Mouse (Mus musculus): Measurements from ENCODE around the gene Cacna2d2. TPM values are rescaled to one million over a fixed set of nuclear protein-coding genes. Genes with fewer than 3 reads are reported as not detected.

Cacna2d2 gene
- polyA plus RNA-seq, 1 experiment from 2014 or later, result 0.77 TPM

DNA sequence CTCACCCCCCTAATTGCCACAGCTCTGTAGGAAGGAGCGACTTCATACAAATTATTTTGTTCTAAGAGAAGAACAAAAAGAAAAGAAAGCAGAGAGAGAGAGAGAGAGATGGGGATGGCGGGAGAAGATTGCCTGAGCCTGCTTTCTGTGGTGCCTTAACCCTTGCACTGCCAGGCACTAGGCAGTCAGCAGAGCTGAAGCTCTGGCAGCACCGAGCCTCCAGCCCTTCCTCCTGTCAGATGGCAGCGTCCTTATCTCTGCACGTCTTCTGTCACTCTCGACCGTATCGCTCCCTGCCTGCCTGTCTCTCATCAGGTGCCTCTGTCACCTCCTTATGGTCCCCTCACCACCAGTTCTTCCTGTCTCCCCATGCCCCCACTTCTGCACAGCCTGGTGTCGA, 64.7 kb downstream of the Cacna2d2 start:
- no peaks in the 10 kb centered on the region for H3K4me1 ChIP-seq (ENCODE audit: control insufficient read depth, insufficient read depth, low read length)
- no peak overlapping the region for H3K27ac ChIP-seq (ENCODE audit: low read length)
- no peaks in the 10 kb centered on the region for H3K27me3 ChIP-seq (replicated peaks; ENCODE audit: control insufficient read depth, insufficient read depth, low read length)
- no peak for ATAC-seq
- H3K9me3 ChIP-seq (ENCODE audit: control insufficient read depth, low read length), result no peaks in the 10 kb centered on the region
- no peak overlapping the region for H3K9ac ChIP-seq (ENCODE audit: low read depth, low read length)
- H3K4me2 ChIP-seq (ENCODE audit: low read depth, low read length), result no peak overlapping the region
- whole genome bisulfite sequencing, result 30% methylated on average over 9 of the region's 9 CpGs
- no peak overlapping the region for H3K4me3 ChIP-seq (ENCODE audit: low read length)
- H3K36me3 ChIP-seq (ENCODE audit: control insufficient read depth, insufficient read depth, low read length), result no peaks in the 10 kb centered on the region

DNA sequence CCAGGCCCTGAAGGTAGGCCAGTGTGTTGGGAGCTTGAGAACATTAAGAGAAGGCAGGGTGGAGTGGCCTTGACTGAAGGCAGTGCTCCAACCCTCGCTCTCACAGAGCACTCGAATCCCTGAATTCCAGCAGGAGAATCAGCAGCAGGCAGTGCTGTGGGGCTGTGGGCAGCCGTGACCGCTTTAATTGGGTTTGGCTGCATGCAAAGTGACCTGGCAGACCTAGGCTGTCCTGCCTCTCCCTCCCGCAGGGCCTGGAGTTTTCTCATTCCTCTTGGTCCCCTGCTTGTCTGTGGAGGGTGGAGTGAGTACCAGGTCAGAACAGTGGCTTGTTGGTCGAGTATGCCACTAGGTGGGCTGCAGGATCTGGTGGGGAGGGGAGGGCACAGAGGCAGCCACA, 66.2 kb downstream of the Cacna2d2 start:
- Histone ChIP-seq H3K4me1 (ENCODE audit: control insufficient read depth, insufficient read depth, low read length) (no peaks in the 10 kb centered on the region), H3K27ac (ENCODE audit: low read length) (no peak overlapping the region), H3K9me3 (ENCODE audit: control insufficient read depth, low read length) (no peaks in the 10 kb centered on the region), H3K36me3 (ENCODE audit: control insufficient read depth, insufficient read depth, low read length) (no peaks in the 10 kb centered on the region), H3K4me2 (ENCODE audit: low read depth, low read length) (no peak overlapping the region), H3K4me3 (ENCODE audit: low read length) (no peak overlapping the region), H3K27me3 (replicated peaks; ENCODE audit: control insufficient read depth, insufficient read depth, low read length) (no peaks in the 10 kb centered on the region), H3K9ac (ENCODE audit: low read depth, low read length) (no peak overlapping the region)
- WGBS, result 43% methylated on average over 6 of the region's 6 CpGs
- ATAC-seq, result no peak

DNA sequence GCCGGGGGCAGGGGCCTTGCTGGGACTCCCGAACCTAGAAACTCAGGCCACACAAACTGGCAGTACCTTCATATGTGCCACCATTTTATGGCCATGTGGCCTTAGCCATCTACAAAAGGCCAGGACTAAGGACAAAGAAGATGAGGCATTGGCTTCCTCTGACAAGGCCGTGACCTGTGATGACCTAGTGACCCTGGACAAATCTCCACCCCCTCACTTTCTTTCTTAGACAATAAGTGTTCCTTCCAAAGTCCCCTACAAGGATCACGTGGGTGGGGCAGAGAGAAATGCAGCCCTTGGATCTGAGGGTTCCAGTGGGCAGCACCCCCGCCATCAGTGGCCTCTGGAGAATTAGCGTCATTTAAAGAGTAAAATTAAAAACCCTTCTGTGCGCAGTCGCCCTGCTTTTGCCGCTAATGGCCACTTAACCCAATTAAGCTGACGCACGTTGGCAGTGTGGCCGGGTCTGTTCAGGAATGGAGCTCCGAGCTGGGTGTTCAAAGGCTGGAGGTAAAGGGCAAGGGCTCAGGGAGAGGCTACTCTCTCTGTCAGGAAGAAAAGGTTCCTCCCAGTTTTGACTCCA, 69.9 kb downstream of the Cacna2d2 start:
- no peak for ATAC-seq
- Histone ChIP-seq H3K4me1 (ENCODE audit: control insufficient read depth, insufficient read depth, low read length) (no peaks in the 10 kb centered on the region), H3K27me3 (replicated peaks; ENCODE audit: control insufficient read depth, insufficient read depth, low read length) (no peaks in the 10 kb centered on the region), H3K36me3 (ENCODE audit: control insufficient read depth, insufficient read depth, low read length) (no peaks in the 10 kb centered on the region), H3K27ac (ENCODE audit: low read length) (no peak overlapping the region), H3K9me3 (ENCODE audit: control insufficient read depth, low read length) (no peaks in the 10 kb centered on the region), H3K4me3 (ENCODE audit: low read length) (no peak overlapping the region), H3K9ac (ENCODE audit: low read depth, low read length) (no peak overlapping the region), H3K4me2 (ENCODE audit: low read depth, low read length) (no peak overlapping the region)
- WGBS, result 70% methylated on average over 13 of the region's 13 CpGs

- ATAC-seq, result no peak
- no peak overlapping the region for H3K27ac ChIP-seq (ENCODE audit: low read length)
Measured at GRCm38 (mm10) chr9:107470427-107470826, 71.0 kb downstream of the Cacna2d2 start.

DNA sequence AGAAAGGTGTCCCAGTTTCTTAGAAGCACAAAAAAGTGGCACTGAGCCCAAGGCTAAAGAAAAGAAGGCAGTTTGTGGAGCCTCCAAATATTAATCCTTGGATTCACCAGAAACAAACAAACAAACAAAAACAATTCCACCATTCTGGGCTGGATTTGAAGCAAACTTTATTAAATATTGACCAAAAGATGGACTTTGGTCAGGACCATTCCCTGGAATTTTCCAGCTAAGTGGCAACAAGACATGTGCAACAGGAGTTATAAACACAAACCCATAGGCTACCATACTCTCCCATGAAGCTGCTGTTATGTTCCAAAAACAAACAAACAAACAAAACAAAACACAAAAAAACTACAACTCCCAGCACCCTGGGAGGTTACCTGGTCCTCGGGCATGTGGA, 74.6 kb downstream of the Cacna2d2 start:
- H3K4me3 ChIP-seq (ENCODE audit: low read length), result no peak overlapping the region
- no peaks in the 10 kb centered on the region for H3K27me3 ChIP-seq (replicated peaks; ENCODE audit: control insufficient read depth, insufficient read depth, low read length)
- H3K4me2 ChIP-seq (ENCODE audit: low read depth, low read length), result no peak overlapping the region
- no peak for ATAC-seq
- no peaks in the 10 kb centered on the region for H3K9me3 ChIP-seq (ENCODE audit: control insufficient read depth, low read length)
- H3K36me3 ChIP-seq (ENCODE audit: control insufficient read depth, insufficient read depth, low read length), result no peaks in the 10 kb centered on the region
- H3K9ac ChIP-seq (ENCODE audit: low read depth, low read length), result no peak overlapping the region
- 68% methylated on average over 1 of the region's 1 CpGs for WGBS
- no peak overlapping the region for H3K27ac ChIP-seq (ENCODE audit: low read length)
- no peaks in the 10 kb centered on the region for H3K4me1 ChIP-seq (ENCODE audit: control insufficient read depth, insufficient read depth, low read length)

More at GRCm38 (mm10) chr9:107470427-107470826, 71.0 kb downstream of the Cacna2d2 start:
- Histone ChIP-seq H3K4me2 (ENCODE audit: low read depth, low read length) (no peak overlapping the region), H3K9me3 (ENCODE audit: control insufficient read depth, low read length) (no peaks in the 10 kb centered on the region), H3K4me3 (ENCODE audit: low read length) (no peak overlapping the region), H3K9ac (ENCODE audit: low read depth, low read length) (no peak overlapping the region), H3K4me1 (ENCODE audit: control insufficient read depth, insufficient read depth, low read length) (no peaks in the 10 kb centered on the region), H3K27me3 (replicated peaks; ENCODE audit: control insufficient read depth, insufficient read depth, low read length) (no peaks in the 10 kb centered on the region), H3K36me3 (ENCODE audit: control insufficient read depth, insufficient read depth, low read length) (no peaks in the 10 kb centered on the region)
- 68% methylated on average over 15 of the region's 15 CpGs for WGBS

GRCm38 (mm10) chr9:107478979-107479378, 79.6 kb downstream of the Cacna2d2 start:
- H3K4me2 ChIP-seq (ENCODE audit: low read depth, low read length), result no peak overlapping the region

GRCm38 (mm10) chr9:107479593-107479992, 80.2 kb downstream of the Cacna2d2 start:
- no peak overlapping the region for H3K27ac ChIP-seq (ENCODE audit: low read length)
- H3K4me2 ChIP-seq (ENCODE audit: low read depth, low read length), result no peak overlapping the region
- ATAC-seq, result no peak

More at GRCm38 (mm10) chr9:107478979-107479378, 79.6 kb downstream of the Cacna2d2 start:
- Histone ChIP-seq H3K27me3 (replicated peaks; ENCODE audit: control insufficient read depth, insufficient read depth, low read length) (no peaks in the 10 kb centered on the region), H3K9ac (ENCODE audit: low read depth, low read length) (no peak overlapping the region), H3K4me3 (ENCODE audit: low read length) (no peak overlapping the region), H3K36me3 (ENCODE audit: control insufficient read depth, insufficient read depth, low read length) (no peaks in the 10 kb centered on the region), H3K4me1 (ENCODE audit: control insufficient read depth, insufficient read depth, low read length) (no peaks in the 10 kb centered on the region), H3K9me3 (ENCODE audit: control insufficient read depth, low read length) (no peaks in the 10 kb centered on the region), H3K27ac (ENCODE audit: low read length) (no peak overlapping the region)
- no peak for ATAC-seq
- 43% methylated on average over 5 of the region's 5 CpGs for WGBS

GRCm38 (mm10) chr9:107480477-107481069, 81.2 kb downstream of the Cacna2d2 start:
- Histone ChIP-seq H3K4me2 (ENCODE audit: low read depth, low read length) (no peak overlapping the region), H3K9me3 (ENCODE audit: control insufficient read depth, low read length) (no peaks in the 10 kb centered on the region), H3K4me3 (ENCODE audit: low read length) (no peak overlapping the region), H3K36me3 (ENCODE audit: control insufficient read depth, insufficient read depth, low read length) (no peaks in the 10 kb centered on the region), H3K9ac (ENCODE audit: low read depth, low read length) (no peak overlapping the region), H3K4me1 (ENCODE audit: control insufficient read depth, insufficient read depth, low read length) (no peaks in the 10 kb centered on the region), H3K27ac (ENCODE audit: low read length) (no peak overlapping the region), H3K27me3 (replicated peaks; ENCODE audit: control insufficient read depth, insufficient read depth, low read length) (no peaks in the 10 kb centered on the region)
- 17% methylated on average over 9 of the region's 9 CpGs for WGBS
- ATAC-seq, result no peak

More at GRCm38 (mm10) chr9:107479593-107479992, 80.2 kb downstream of the Cacna2d2 start:
- no peak overlapping the region for H3K9ac ChIP-seq (ENCODE audit: low read depth, low read length)
- WGBS, result 16% methylated on average over 14 of the region's 14 CpGs
- no peaks in the 10 kb centered on the region for H3K27me3 ChIP-seq (replicated peaks; ENCODE audit: control insufficient read depth, insufficient read depth, low read length)
- no peak overlapping the region for H3K4me3 ChIP-seq (ENCODE audit: low read length)
- H3K36me3 ChIP-seq (ENCODE audit: control insufficient read depth, insufficient read depth, low read length), result no peaks in the 10 kb centered on the region
- no peaks in the 10 kb centered on the region for H3K4me1 ChIP-seq (ENCODE audit: control insufficient read depth, insufficient read depth, low read length)
- H3K9me3 ChIP-seq (ENCODE audit: control insufficient read depth, low read length), result no peaks in the 10 kb centered on the region

DNA sequence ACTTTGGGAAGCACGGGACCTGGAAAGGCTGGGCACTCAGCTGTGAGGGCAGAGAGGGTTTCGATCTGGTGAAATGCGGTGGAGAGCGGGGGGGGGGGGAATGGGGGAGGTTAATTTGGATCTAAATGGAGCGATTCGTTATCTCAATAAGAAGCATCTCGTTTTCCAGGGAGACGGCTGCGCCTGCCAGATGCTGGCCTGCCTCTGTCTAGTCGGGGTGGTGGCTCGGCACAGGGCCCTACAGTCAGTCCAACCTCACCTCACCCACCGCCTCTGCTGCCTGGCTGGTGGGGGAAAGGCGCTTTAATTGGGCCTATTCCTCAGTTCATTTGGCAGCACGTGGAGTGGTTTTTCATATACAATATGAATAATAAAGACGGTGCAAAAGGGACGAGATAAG, 81.9 kb downstream of the Cacna2d2 start:
- Histone ChIP-seq H3K4me1 (ENCODE audit: control insufficient read depth, insufficient read depth, low read length) (no peaks in the 10 kb centered on the region), H3K4me2 (ENCODE audit: low read depth, low read length) (no peak overlapping the region), H3K9ac (ENCODE audit: low read depth, low read length) (no peak overlapping the region), H3K4me3 (ENCODE audit: low read length) (no peak overlapping the region), H3K9me3 (ENCODE audit: control insufficient read depth, low read length) (no peaks in the 10 kb centered on the region), H3K36me3 (ENCODE audit: control insufficient read depth, insufficient read depth, low read length) (no peaks in the 10 kb centered on the region), H3K27me3 (replicated peaks; ENCODE audit: control insufficient read depth, insufficient read depth, low read length) (no peaks in the 10 kb centered on the region), H3K27ac (ENCODE audit: low read length) (no peak overlapping the region)
- WGBS, result 42% methylated on average over 16 of the region's 16 CpGs
- no peak for ATAC-seq

- WGBS, result 88% methylated on average over 9 of the region's 9 CpGs
- no peak for ATAC-seq
- Histone ChIP-seq H3K4me1 (ENCODE audit: control insufficient read depth, insufficient read depth, low read length) (no peaks in the 10 kb centered on the region), H3K27ac (ENCODE audit: low read length) (no peak overlapping the region), H3K4me2 (ENCODE audit: low read depth, low read length) (no peak overlapping the region), H3K9ac (ENCODE audit: low read depth, low read length) (no peak overlapping the region), H3K27me3 (replicated peaks; ENCODE audit: control insufficient read depth, insufficient read depth, low read length) (no peaks in the 10 kb centered on the region), H3K4me3 (ENCODE audit: low read length) (no peak overlapping the region), H3K9me3 (ENCODE audit: control insufficient read depth, low read length) (no peaks in the 10 kb centered on the region), H3K36me3 (ENCODE audit: control insufficient read depth, insufficient read depth, low read length) (no peaks in the 10 kb centered on the region)
Measured at GRCm38 (mm10) chr9:107482004-107482403, 82.6 kb downstream of the Cacna2d2 start.

Data from intestine, embryonic 16.5 days (tissue).